Mouse (Mus musculus): ENCODE measurements around the gene Snrnp200. TPM values are rescaled to one million over a fixed set of nuclear protein-coding genes. Genes with fewer than 3 reads are reported as not detected.

Snrnp200 gene
- polyA plus RNA-seq, 1 experiment: 39.6 TPM

- TF ChIP-seq CTCF (IDR thresholded peaks at IDR 0.05; ENCODE audit: extremely low read depth, insufficient read depth, insufficient read length, insufficient replicate concordance) (no peak), POLR2A (IDR thresholded peaks at IDR 0.05; ENCODE audit: low read depth, low read length) (peak; percentile 55)
- 2% methylated on average over 53 of the region's 53 CpGs for WGBS
- H3K27ac ChIP-seq (ENCODE audit: insufficient read depth, low read length): peak within 1 kb of the TSS; percentile 82
- peaks cover 2% of the 10 kb centered on the region; the same call in 1 of the 2 replicates for H3K4me1 ChIP-seq (ENCODE audit: control insufficient read depth, insufficient read depth, insufficient read length)
- peaks cover 18% of the 10 kb centered on the region for H3K36me3 ChIP-seq (ENCODE audit: control insufficient read depth, insufficient read depth, low read length)
- peak; percentile 97 to 98 for DNase-seq (ENCODE audit: low read depth in 1 of 2, low spot score in 2 of 2)
- H3K27me3 ChIP-seq (ENCODE audit: control insufficient read depth, insufficient read depth, low read length): no peaks in the 10 kb centered on the region; the same call in 1 of the 2 replicates
- H3K4me3 ChIP-seq (ENCODE audit: extremely low read depth, insufficient read depth, insufficient read length): peak within 1 kb of the TSS; percentile 97
These were observed 39.6 kb downstream of the Snrnp200 start, which contains the start of the genes Ciao1 and Tmem127 for GRCm38 (mm10) chr2:127247592-127248333. Gene Ciao1, minus strand, starts transcription at chr2:127247816. Gene Tmem127, plus strand, starts transcription at chr2:127247908.

- WGBS: 2% methylated on average over 38 of the region's 39 CpGs
- peak in 1 of 2 experiments; percentile 35 for DNase-seq (ENCODE audit: low read depth in 1 of 2, low spot score in 2 of 2)
- no peaks in the 10 kb centered on the region; the same call in 1 of the 2 replicates for H3K27me3 ChIP-seq (ENCODE audit: control insufficient read depth, insufficient read depth, low read length)
- peaks cover 2% of the 10 kb centered on the region; the same call in 1 of the 2 replicates for H3K4me1 ChIP-seq (ENCODE audit: control insufficient read depth, insufficient read depth, insufficient read length)
- H3K4me3 ChIP-seq (ENCODE audit: extremely low read depth, insufficient read depth, insufficient read length): peak overlapping the region; percentile 97
- H3K27ac ChIP-seq (ENCODE audit: insufficient read depth, low read length): peak overlapping the region; percentile 82; the same call in 1 of the 2 replicates
- TF ChIP-seq CTCF (IDR thresholded peaks at IDR 0.05; ENCODE audit: extremely low read depth, insufficient read depth, insufficient read length, insufficient replicate concordance) (no peak), POLR2A (IDR thresholded peaks at IDR 0.05; ENCODE audit: low read depth, low read length) (no peak)
- H3K36me3 ChIP-seq (ENCODE audit: control insufficient read depth, insufficient read depth, low read length): peaks cover 17% of the 10 kb centered on the region
These were observed 40.3 kb downstream of the Snrnp200 start for GRCm38 (mm10) chr2:127248334-127249004.

- Histone ChIP-seq H3K27ac (ENCODE audit: insufficient read depth, low read length) (no peak overlapping the region), H3K27me3 (ENCODE audit: control insufficient read depth, insufficient read depth, low read length) (no peaks in the 10 kb centered on the region; the same call in 1 of the 2 replicates), H3K4me1 (ENCODE audit: control insufficient read depth, insufficient read depth, insufficient read length) (peaks cover 2% of the 10 kb centered on the region; the same call in 1 of the 2 replicates), H3K4me3 (ENCODE audit: extremely low read depth, insufficient read depth, insufficient read length) (no peak overlapping the region), H3K36me3 (ENCODE audit: control insufficient read depth, insufficient read depth, low read length) (peaks cover 7% of the 10 kb centered on the region)
- WGBS: 93% methylated on average over 9 of the region's 9 CpGs
- TF ChIP-seq POLR2A (IDR thresholded peaks at IDR 0.05; ENCODE audit: low read depth, low read length): no peak
- no peak for DNase-seq (ENCODE audit: low read depth in 1 of 2, low spot score in 2 of 2)
These were observed 42.3 kb downstream of the Snrnp200 start for GRCm38 (mm10) chr2:127250291-127251008.

GRCm38 (mm10) chr2:127251457-127251856, 43.3 kb downstream of the Snrnp200 start:
- 91% methylated on average over 3 of the region's 3 CpGs for WGBS
- no peaks in the 10 kb centered on the region; the same call in 1 of the 2 replicates for H3K27me3 ChIP-seq (ENCODE audit: control insufficient read depth, insufficient read depth, low read length)
- H3K4me1 ChIP-seq (ENCODE audit: control insufficient read depth, insufficient read depth, insufficient read length): peaks cover 2% of the 10 kb centered on the region; the same call in 1 of the 2 replicates
- TF ChIP-seq CTCF (IDR thresholded peaks at IDR 0.05; ENCODE audit: extremely low read depth, insufficient read depth, insufficient read length, insufficient replicate concordance) (no peak), POLR2A (IDR thresholded peaks at IDR 0.05; ENCODE audit: low read depth, low read length) (no peak)
- no peak for DNase-seq (ENCODE audit: low read depth in 1 of 2, low spot score in 2 of 2)
- H3K27ac ChIP-seq (ENCODE audit: insufficient read depth, low read length): no peak overlapping the region
- no peak overlapping the region for H3K4me3 ChIP-seq (ENCODE audit: extremely low read depth, insufficient read depth, insufficient read length)
- peaks cover 3% of the 10 kb centered on the region; the same call in 1 of the 2 replicates for H3K36me3 ChIP-seq (ENCODE audit: control insufficient read depth, insufficient read depth, low read length)

GRCm38 (mm10) chr2:127251880-127252527, 43.8 kb downstream of the Snrnp200 start:
- no peak overlapping the region for H3K27ac ChIP-seq (ENCODE audit: insufficient read depth, low read length)
- H3K36me3 ChIP-seq (ENCODE audit: control insufficient read depth, insufficient read depth, low read length): peaks cover 9% of the 10 kb centered on the region
- peaks cover under 1% of the 10 kb centered on the region; the same call in 1 of the 2 replicates for H3K4me1 ChIP-seq (ENCODE audit: control insufficient read depth, insufficient read depth, insufficient read length)
- 82% methylated on average over 3 of the region's 3 CpGs for WGBS
- H3K27me3 ChIP-seq (ENCODE audit: control insufficient read depth, insufficient read depth, low read length): no peaks in the 10 kb centered on the region; the same call in 1 of the 2 replicates
- DNase-seq (ENCODE audit: low read depth in 1 of 2, low spot score in 2 of 2): no peak
- H3K4me3 ChIP-seq (ENCODE audit: extremely low read depth, insufficient read depth, insufficient read length): no peak overlapping the region
- TF ChIP-seq CTCF (IDR thresholded peaks at IDR 0.05; ENCODE audit: extremely low read depth, insufficient read depth, insufficient read length, insufficient replicate concordance) (no peak), POLR2A (IDR thresholded peaks at IDR 0.05; ENCODE audit: low read depth, low read length) (no peak)

- peaks cover 16% of the 10 kb centered on the region for H3K36me3 ChIP-seq (ENCODE audit: control insufficient read depth, insufficient read depth, low read length)
- H3K4me3 ChIP-seq (ENCODE audit: extremely low read depth, insufficient read depth, insufficient read length): no peak overlapping the region
- TF ChIP-seq POLR2A (IDR thresholded peaks at IDR 0.05; ENCODE audit: low read depth, low read length) (no peak), CTCF (IDR thresholded peaks at IDR 0.05; ENCODE audit: extremely low read depth, insufficient read depth, insufficient read length, insufficient replicate concordance) (no peak)
- WGBS: 90% methylated on average over 5 of the region's 5 CpGs
- DNase-seq (ENCODE audit: low read depth in 1 of 2, low spot score in 2 of 2): no peak
- no peaks in the 10 kb centered on the region; the same call in 1 of the 2 replicates for H3K27me3 ChIP-seq (ENCODE audit: control insufficient read depth, insufficient read depth, low read length)
- H3K27ac ChIP-seq (ENCODE audit: insufficient read depth, low read length): no peak overlapping the region
- H3K4me1 ChIP-seq (ENCODE audit: control insufficient read depth, insufficient read depth, insufficient read length): no peaks in the 10 kb centered on the region
These were observed 44.6 kb downstream of the Snrnp200 start for GRCm38 (mm10) chr2:127252787-127253186.

Measured in spleen, adult 2 months (tissue).